Mouse (Mus musculus): Measurements from ENCODE around the gene Pspn. TPM values are rescaled to one million over a fixed set of nuclear protein-coding genes. Genes with fewer than 3 reads are reported as not detected.

Pspn gene
- not detected in 2 replicates for polyA plus RNA-seq (2012; rRNA removed)

- WGBS: 89% methylated on average over 9 of the region's 9 CpGs
- Histone ChIP-seq H3K27me3 (ENCODE audit: control insufficient read depth, insufficient read depth, low read length) (no peaks in the 10 kb centered on the region), H3K36me3 (ENCODE audit: control insufficient read depth, insufficient read depth, low read length) (peaks cover 19% of the 10 kb centered on the region), H3K4me1 (ENCODE audit: control insufficient read depth, insufficient read depth, insufficient read length) (no peaks in the 10 kb centered on the region; the same call in 1 of the 2 replicates), H3K4me3 (ENCODE audit: extremely low read depth, insufficient read depth, insufficient read length) (no peak within 1 kb of the TSS), H3K27ac (ENCODE audit: insufficient read depth, low read length) (no peak within 1 kb of the TSS)
- DNase-seq (ENCODE audit: low read depth in 1 of 2, low spot score in 2 of 2): no peak
- TF ChIP-seq POLR2A (IDR thresholded peaks at IDR 0.05; ENCODE audit: low read depth, low read length) (no peak), CTCF (IDR thresholded peaks at IDR 0.05; ENCODE audit: extremely low read depth, insufficient read depth, insufficient read length, insufficient replicate concordance) (no peak)
Observed at GRCm38 (mm10) chr17:56999968-57000609, at the start of gene Pspn. Pspn (minus strand) TSS chr17:57000018.

DNA sequence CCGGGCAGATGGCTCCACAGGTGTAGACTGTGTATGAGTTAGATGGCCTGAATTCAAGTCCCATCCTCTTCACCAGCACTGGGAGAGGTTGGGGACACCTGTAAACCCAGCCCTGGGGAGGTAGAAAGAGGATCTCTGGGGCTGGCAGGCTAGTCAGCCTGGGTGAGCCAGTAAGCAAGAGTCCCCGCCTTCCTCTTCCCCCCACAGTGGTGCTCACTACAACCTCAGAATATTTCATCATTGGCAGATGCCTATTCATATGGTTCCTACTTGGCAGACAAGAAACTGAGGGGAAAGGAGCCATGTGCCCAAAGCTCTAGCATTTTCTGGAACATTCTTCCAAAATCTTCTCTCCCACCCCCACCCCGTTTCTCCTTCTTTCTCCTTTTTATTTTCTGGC is 49.0 kb upstream of the Pspn start:
- Histone ChIP-seq H3K36me3 (ENCODE audit: control insufficient read depth, insufficient read depth, low read length) (no peaks in the 10 kb centered on the region), H3K27me3 (ENCODE audit: control insufficient read depth, insufficient read depth, low read length) (no peaks in the 10 kb centered on the region), H3K27ac (ENCODE audit: insufficient read depth, low read length) (no peak overlapping the region), H3K4me3 (ENCODE audit: extremely low read depth, insufficient read depth, insufficient read length) (no peak overlapping the region), H3K4me1 (ENCODE audit: control insufficient read depth, insufficient read depth, insufficient read length) (no peaks in the 10 kb centered on the region)
- no peak for DNase-seq (ENCODE audit: low read depth in 1 of 2, low spot score in 2 of 2)
- TF ChIP-seq CTCF (IDR thresholded peaks at IDR 0.05; ENCODE audit: extremely low read depth, insufficient read depth, insufficient read length, insufficient replicate concordance): no peak
- TF ChIP-seq POLR2A (IDR thresholded peaks at IDR 0.05; ENCODE audit: low read depth, low read length): no peak
- 60% methylated on average over 3 of the region's 3 CpGs for WGBS

- no peaks in the 10 kb centered on the region for H3K4me1 ChIP-seq (ENCODE audit: control insufficient read depth, insufficient read depth, insufficient read length)
Observed at GRCm38 (mm10) chr17:57047406-57047805, 47.6 kb upstream of the Pspn start.

GRCm38 (mm10) chr17:57041554-57041953 is 41.7 kb upstream of the Pspn start, which contains the start of gene Slc25a41:
Slc25a41 (minus strand) TSS chr17:57041654.
- TF ChIP-seq POLR2A (IDR thresholded peaks at IDR 0.05; ENCODE audit: low read depth, low read length) (no peak), CTCF (IDR thresholded peaks at IDR 0.05; ENCODE audit: extremely low read depth, insufficient read depth, insufficient read length, insufficient replicate concordance) (no peak)
- H3K27ac ChIP-seq (ENCODE audit: insufficient read depth, low read length): no peak within 1 kb of the TSS
- no peak for DNase-seq (ENCODE audit: low read depth in 1 of 2, low spot score in 2 of 2)
- WGBS: 87% methylated on average over 8 of the region's 8 CpGs
- H3K4me3 ChIP-seq (ENCODE audit: extremely low read depth, insufficient read depth, insufficient read length): no peak within 1 kb of the TSS
- H3K27me3 ChIP-seq (ENCODE audit: control insufficient read depth, insufficient read depth, low read length): no peaks in the 10 kb centered on the region; the same call in 1 of the 2 replicates
- H3K4me1 ChIP-seq (ENCODE audit: control insufficient read depth, insufficient read depth, insufficient read length): no peaks in the 10 kb centered on the region
- no peaks in the 10 kb centered on the region for H3K36me3 ChIP-seq (ENCODE audit: control insufficient read depth, insufficient read depth, low read length)

More at GRCm38 (mm10) chr17:57047406-57047805, 47.6 kb upstream of the Pspn start:
- Histone ChIP-seq H3K36me3 (ENCODE audit: control insufficient read depth, insufficient read depth, low read length) (no peaks in the 10 kb centered on the region), H3K27ac (ENCODE audit: insufficient read depth, low read length) (no peak overlapping the region), H3K4me3 (ENCODE audit: extremely low read depth, insufficient read depth, insufficient read length) (no peak overlapping the region), H3K27me3 (ENCODE audit: control insufficient read depth, insufficient read depth, low read length) (no peaks in the 10 kb centered on the region)
- no peak for DNase-seq (ENCODE audit: low read depth in 1 of 2, low spot score in 2 of 2)
- WGBS: 87% methylated on average over 5 of the region's 5 CpGs
- TF ChIP-seq POLR2A (IDR thresholded peaks at IDR 0.05; ENCODE audit: low read depth, low read length) (no peak), CTCF (IDR thresholded peaks at IDR 0.05; ENCODE audit: extremely low read depth, insufficient read depth, insufficient read length, insufficient replicate concordance) (no peak)

DNA sequence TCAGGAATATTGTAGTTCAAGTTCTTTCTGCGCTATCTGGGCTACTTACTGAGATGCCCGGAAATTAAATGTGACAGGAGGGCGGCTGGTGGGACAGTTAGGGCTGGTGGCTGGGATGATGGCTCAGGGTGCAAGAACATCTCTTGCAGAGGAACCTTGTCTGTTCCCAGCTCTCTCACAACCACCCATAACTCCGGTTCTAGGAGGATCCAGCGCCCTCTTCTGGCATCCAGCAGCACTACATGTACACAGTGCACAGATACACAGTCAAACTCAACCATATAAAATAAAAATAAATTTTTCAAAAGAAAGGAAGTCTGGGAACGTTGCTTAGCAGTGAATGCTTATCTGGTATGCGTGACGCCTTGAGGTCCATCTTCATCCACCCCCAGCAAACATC is 39.2 kb upstream of the Pspn start:
- WGBS: 56% methylated on average over 8 of the region's 8 CpGs
- DNase-seq (ENCODE audit: low read depth in 1 of 2, low spot score in 2 of 2): no peak
- no peak overlapping the region for H3K4me3 ChIP-seq (ENCODE audit: extremely low read depth, insufficient read depth, insufficient read length)
- no peak overlapping the region for H3K27ac ChIP-seq (ENCODE audit: insufficient read depth, low read length)
- TF ChIP-seq CTCF (IDR thresholded peaks at IDR 0.05; ENCODE audit: extremely low read depth, insufficient read depth, insufficient read length, insufficient replicate concordance) (no peak), POLR2A (IDR thresholded peaks at IDR 0.05; ENCODE audit: low read depth, low read length) (no peak)
- no peaks in the 10 kb centered on the region; the same call in 1 of the 2 replicates for H3K27me3 ChIP-seq (ENCODE audit: control insufficient read depth, insufficient read depth, low read length)
- no peaks in the 10 kb centered on the region for H3K36me3 ChIP-seq (ENCODE audit: control insufficient read depth, insufficient read depth, low read length)
- peaks cover 3% of the 10 kb centered on the region; the same call in 1 of the 2 replicates for H3K4me1 ChIP-seq (ENCODE audit: control insufficient read depth, insufficient read depth, insufficient read length)

- peaks cover 6% of the 10 kb centered on the region for H3K36me3 ChIP-seq (ENCODE audit: control insufficient read depth, insufficient read depth, low read length)
- 89% methylated on average over 4 of the region's 4 CpGs for WGBS
- peaks cover 11% of the 10 kb centered on the region for H3K4me1 ChIP-seq (ENCODE audit: control insufficient read depth, insufficient read depth, insufficient read length)
- no peak overlapping the region for H3K27ac ChIP-seq (ENCODE audit: insufficient read depth, low read length)
- TF ChIP-seq CTCF (IDR thresholded peaks at IDR 0.05; ENCODE audit: extremely low read depth, insufficient read depth, insufficient read length, insufficient replicate concordance) (no peak), POLR2A (IDR thresholded peaks at IDR 0.05; ENCODE audit: low read depth, low read length) (no peak)
- no peak overlapping the region for H3K4me3 ChIP-seq (ENCODE audit: extremely low read depth, insufficient read depth, insufficient read length)
- DNase-seq (ENCODE audit: low read depth in 1 of 2, low spot score in 2 of 2): no peak
- no peaks in the 10 kb centered on the region for H3K27me3 ChIP-seq (ENCODE audit: control insufficient read depth, insufficient read depth, low read length)
Observed at GRCm38 (mm10) chr17:57032854-57033253, 33.0 kb upstream of the Pspn start.

All from spleen, adult 2 months (tissue).